19 mouse cellular contexts compared by ENCODE assay signal in the genomic region with DNA sequence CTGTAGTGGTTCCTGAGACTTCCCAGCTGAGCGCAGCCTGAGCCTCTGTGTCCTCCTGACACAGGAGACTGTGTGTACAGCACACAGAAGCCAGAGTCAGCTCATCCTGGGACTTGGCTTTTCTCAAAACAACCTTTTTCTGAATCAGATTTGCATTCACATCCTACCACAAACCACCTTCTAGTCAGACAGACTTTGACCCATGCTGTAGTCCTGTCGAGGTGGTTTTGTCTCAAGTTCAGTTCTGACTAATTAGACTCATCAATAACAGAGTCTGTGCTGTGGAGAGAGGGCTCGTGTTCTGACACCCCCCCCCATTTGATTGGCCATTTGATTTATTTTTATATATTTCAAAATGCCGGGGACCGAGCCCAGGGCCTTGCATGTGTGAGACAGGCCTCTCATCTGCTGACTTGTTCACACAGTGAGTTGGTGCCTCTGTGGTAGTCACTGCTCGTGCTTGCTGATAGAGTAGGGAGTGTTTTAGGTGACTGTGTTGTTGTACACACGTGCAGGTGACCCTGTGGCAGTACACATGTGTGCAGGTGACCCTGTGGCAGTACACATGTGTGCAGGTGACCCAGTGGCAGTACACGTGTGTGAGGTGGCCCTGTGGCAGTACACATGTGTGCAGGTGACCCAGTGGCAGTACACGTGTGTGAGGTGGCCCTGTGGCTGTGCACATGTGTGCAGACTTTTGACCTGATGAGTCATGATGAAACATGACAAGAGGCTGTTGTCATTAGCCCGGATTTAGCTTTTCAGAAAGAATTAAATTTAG. TPM values are rescaled to one million over a fixed set of nuclear protein-coding genes. Genes with fewer than 3 reads are reported as not detected.
DNase-seq lines count a peak whose midpoint lies in the region; ATAC-seq and TF ChIP-seq lines count a peak whose summit lies in the region.
"Had no signal": no experiment of that assay in that cellular context is flagged by ENCODE, and none has a peak within 500 bp of the region (broad histone marks: within the 10 kb centered on the region; RNA-seq: fewer than 3 reads in every experiment).

No protein-coding gene starts in this region.

- H3K79me2 ChIP-seq in heart, adult 2 months (replicated peaks; ENCODE audit: control insufficient read depth, insufficient read depth, low read length): peaks cover 3% of the 10 kb centered on the region
- H3K79me2 ChIP-seq in CH12.LX (replicated peaks; ENCODE audit: control insufficient read depth, extremely low read depth, insufficient read depth, poor library complexity, severe bottlenecking) (no peaks in the 10 kb centered on the region; the same call in 1 of the 2 replicates), myocyte (ENCODE audit: control insufficient read depth, insufficient read depth) (no peaks in the 10 kb centered on the region)

- no peak for DNase-seq in heart, adult 2 months
- DNase-seq in B cell, adult 2 months: peak; percentile 20 to 39
- peak; percentile 93 for DNase-seq in CH12.LX (ENCODE audit: extremely low read depth)
- DNase-seq in gastrocnemius, postnatal 36 days: no peak
- no peak for DNase-seq in urinary bladder, postnatal 14 days (ENCODE audit: low spot score)
- DNase-seq: adrenal gland, postnatal 10 days; cerebellum, adult 8-10 months; heart, postnatal 14 days; kidney, adult 2 months; kidney, postnatal 25 days; lung, postnatal 14 days; right cerebral cortex, postnatal 25 days had no signal

- H3K4me1 ChIP-seq in heart, embryonic 15.5 days (replicated peaks): peaks cover 55% of the 10 kb centered on the region
- H3K4me1 ChIP-seq in heart, adult 2 months (ENCODE audit: control insufficient read depth, insufficient read depth, low read length): peaks cover 20% of the 10 kb centered on the region
- peaks cover 41 to 53% of the 10 kb centered on the region in 2 experiments for H3K4me1 ChIP-seq in CH12.LX (ENCODE audit: control insufficient read depth in 1 of 2, insufficient read depth in 2 of 2)

- no peak overlapping the region for H3K9ac ChIP-seq in heart, embryonic 15.5 days
- no peak overlapping the region for H3K9ac ChIP-seq in heart, adult 2 months (ENCODE audit: low read depth, low read length)
- H3K9ac ChIP-seq in CH12.LX (ENCODE audit: insufficient read depth, low read depth): no peak overlapping the region
- H3K9ac ChIP-seq: embryonic facial prominence, embryonic 12.5 days; limb, embryonic 12.5 days; midbrain, embryonic 12.5 days had no signal

- no peak for TF ChIP-seq CTCF in heart, adult 2 months (IDR thresholded peaks at IDR 0.05)
- TF ChIP-seq CTCF in CH12.LX (conservative IDR thresholded peaks at IDR 0.05 in 1 of 2, IDR thresholded peaks at IDR 0.05 in 1 of 2; ENCODE audit: low read depth in 2 of 2, low read length in 2 of 2): no peak

- intact Hi-C loops in heart, adult 2 months (cut with DNase I): no loop called here
- intact Hi-C loops in gastrocnemius, postnatal 36 days (cut with DNase I): no loop called here

- no peak; the same call in 1 of the 2 replicates for TF ChIP-seq RAD21 in CH12.LX (IDR thresholded peaks at IDR 0.05; ENCODE audit: low read depth, low read length)

- H3K36me3 ChIP-seq in heart, embryonic 15.5 days: peaks cover 17% of the 10 kb centered on the region
- no peaks in the 10 kb centered on the region for H3K36me3 ChIP-seq in heart, adult 2 months (ENCODE audit: control insufficient read depth, insufficient read depth, low read length)
- H3K36me3 ChIP-seq in CH12.LX (replicated peaks in 1 of 2; ENCODE audit: control insufficient read depth in 1 of 2, insufficient read depth in 1 of 2, low read length in 1 of 2) (peaks cover 7 to 15% of the 10 kb centered on the region in 2 experiments), myocyte (ENCODE audit: control insufficient read depth, insufficient read depth) (no peaks in the 10 kb centered on the region)

- no peaks in the 10 kb centered on the region for H3K9me3 ChIP-seq in heart, embryonic 15.5 days (replicated peaks)
- H3K9me3 ChIP-seq in CH12.LX (replicated peaks; ENCODE audit: low read length): peaks cover 3% of the 10 kb centered on the region
- H3K9me3 ChIP-seq: embryonic facial prominence, embryonic 12.5 days; limb, embryonic 12.5 days; midbrain, embryonic 12.5 days had no signal

- H3ac ChIP-seq in myocyte (ENCODE audit: control insufficient read depth, insufficient read length): no peak overlapping the region

- dilution Hi-C loops in CH12.LX (cut with MboI; ENCODE audit: extremely low pct_ligation_motif_present, extremely low pct_unique_long_range_greater_than_20kb, low sequenced_read_pairs): no loop called here

- TF ChIP-seq POLR2A in heart, adult 2 months (IDR thresholded peaks at IDR 0.05; ENCODE audit: insufficient read depth, low read depth, low read length): no peak
- TF ChIP-seq POLR2A in CH12.LX (IDR thresholded peaks at IDR 0.05; ENCODE audit: low read depth, low read length): no peak
- TF ChIP-seq POLR2A in myocyte (IDR thresholded peaks at IDR 0.05; ENCODE audit: insufficient read length, low read depth): no peak

- ATAC-seq in heart, embryonic 15.5 days (replicated peaks; ENCODE audit: insufficient number of reproducible peaks, insufficient read depth, low FRiP score, low read depth): no peak
- ATAC-seq: forebrain, embryonic 16.5 days had no signal

- H3K4me2 ChIP-seq in heart, embryonic 15.5 days: no peak overlapping the region
- H3K4me2 ChIP-seq in CH12.LX (ENCODE audit: insufficient read depth, low read depth, poor library complexity, severe bottlenecking) (peak overlapping the region; percentile 64), myocyte (ENCODE audit: low read depth) (no peak overlapping the region)
- H3K4me2 ChIP-seq: embryonic facial prominence, embryonic 12.5 days; hindbrain, embryonic 14.5 days; limb, embryonic 12.5 days; midbrain, embryonic 12.5 days had no signal

- TF ChIP-seq EP300 in heart, adult 2 months (IDR thresholded peaks at IDR 0.05; ENCODE audit: insufficient read depth, low read depth, low read length): no peak
- peak; percentile 95 for TF ChIP-seq EP300 in CH12.LX (IDR thresholded peaks at IDR 0.05; ENCODE audit: low read length)

- in situ Hi-C loops in CH12.LX (cut with MboI; ENCODE audit: low pct_ligation_motif_present, low pct_unique_long_range_greater_than_20kb, low sequenced_read_pairs): loop anchor here (5.0 kb wide), 1 partner anchor 43 kb away; no protein-coding TSS in a partner anchor

- 0 out of 2 replicates have a peak overlapping the region, but pooled peaks have one; percentile 60 for H3K27ac ChIP-seq in heart, embryonic 15.5 days
- H3K27ac ChIP-seq in heart, adult 2 months: no peak overlapping the region
- H3K27ac ChIP-seq in CH12.LX (ENCODE audit: insufficient read depth, low read depth): peak overlapping the region; percentile 99
- H3K27ac ChIP-seq: embryonic facial prominence, embryonic 12.5 days; midbrain, embryonic 12.5 days had no signal

- no peaks in the 10 kb centered on the region for H3K27me3 ChIP-seq in heart, embryonic 15.5 days
- no peaks in the 10 kb centered on the region for H3K27me3 ChIP-seq in heart, adult 2 months (ENCODE audit: control insufficient read depth, insufficient read depth, low read length)
- H3K27me3 ChIP-seq in CH12.LX (replicated peaks) (no peaks in the 10 kb centered on the region), myocyte (ENCODE audit: control insufficient read depth, insufficient read depth, insufficient read length) (no peaks in the 10 kb centered on the region)
- H3K27me3 ChIP-seq: embryonic facial prominence, embryonic 12.5 days; limb, embryonic 12.5 days; midbrain, embryonic 12.5 days had no signal

- H3K4me3 ChIP-seq in heart, embryonic 15.5 days: no peak overlapping the region
- H3K4me3 ChIP-seq in heart, adult 2 months: no peak overlapping the region
- H3K4me3 ChIP-seq in CH12.LX (replicated peaks in 1 of 3; ENCODE audit: low read depth in 2 of 3, low read length in 2 of 3, poor library complexity in 1 of 3) (peak overlapping the region in 1 of 3 experiments; percentile 58), myocyte (no peak overlapping the region)
- H3K4me3 ChIP-seq: embryonic facial prominence, embryonic 12.5 days; limb, embryonic 12.5 days; midbrain, embryonic 12.5 days had no signal

- 72% methylated on average over 10 of the region's 10 CpGs for WGBS in heart, embryonic 15.5 days
- 74% methylated on average over 10 of the region's 10 CpGs for WGBS in heart, adult 2 months

TF ChIP-seq in CH12.LX, 34 proteins besides CTCF, POLR2A, EP300 and RAD21 (continues in another document):
- no peak for TF ChIP-seq SMC3 (IDR thresholded peaks at IDR 0.05; ENCODE audit: low read depth, low read length)
- TF ChIP-seq NELFE (IDR thresholded peaks at IDR 0.05; ENCODE audit: low read depth, low read length): 0 out of 2 replicates have a peak, but pooled peaks have one; percentile 27
- TF ChIP-seq MXI1 (IDR thresholded peaks at IDR 0.05; ENCODE audit: low read depth, low read length): peak; percentile 92
- peak; percentile 89 for TF ChIP-seq ETS1 (conservative IDR thresholded peaks at IDR 0.05; ENCODE audit: low read depth, low read length)
- TF ChIP-seq POLR2AphosphoS2 (IDR thresholded peaks at IDR 0.05; ENCODE audit: low read depth, low read length): no peak

TF ChIP-seq in myocyte, 11 proteins besides CTCF, POLR2A, EP300 and RAD21 (continues in another document):
- TF ChIP-seq REST (IDR thresholded peaks at IDR 0.05; ENCODE audit: insufficient read depth, insufficient read length): no peak
- no peak for TF ChIP-seq POLR2AphosphoS2 (IDR thresholded peaks at IDR 0.05; ENCODE audit: insufficient read length, low read depth)
- TF ChIP-seq MYOD1 (IDR thresholded peaks at IDR 0.05; ENCODE audit: control insufficient read depth in 1 of 3, insufficient read length in 2 of 3, low read depth in 2 of 3): peak in 2 of 3 experiments; percentile 14 to 22
- no peak for TF ChIP-seq TCF3 (IDR thresholded peaks at IDR 0.05; ENCODE audit: insufficient read length, low read depth)
- TF ChIP-seq MYOG (IDR thresholded peaks at IDR 0.05; ENCODE audit: control insufficient read depth in 1 of 3, insufficient read depth in 1 of 3, insufficient read length in 2 of 3, low read depth in 2 of 3): peak in 2 of 3 experiments; percentile 26 to 45

RNA-seq across cellular contexts. Expression of gene Acvr1b, which starts 16.3 kb away (rescaled TPM):
- polyA plus RNA-seq in heart, embryonic 15.5 days (2015; fragmentation: Nextera tagmentation; extraction: Ambion mirVana): 5.8 and 6.9 TPM in 2 replicates
- 10 to 100 TPM in 1 of 2 experiments, 1 to 10 TPM in 1; 9.9 to 12.3 TPM for total RNA-seq in heart, adult 2 months (2021)
- 15.3 and 19.3 TPM in 2 replicates for polyA plus RNA-seq in heart, adult 2 months (2012; rRNA removed)
- total RNA-seq in CH12.LX (2012; rRNA removed) (3.3 and 4.8 TPM in 2 replicates), CH12.LX (2014; rRNA removed) (2.6 and 2.9 TPM in 2 replicates)
- polyA plus RNA-seq in CH12.LX (2012; ENCODE audit: insufficient read length, low read depth) (2.7 TPM in 2 replicates), myocyte (2012; fragmentation: generic; extraction: Trizol) (5.3 TPM)
- 10 to 100 TPM; 32.4 to 36.5 TPM for total RNA-seq in gastrocnemius, postnatal 36 days (2021)

RNA-seq across cellular contexts. Expression of gene Grasp, which starts 33.8 kb away (rescaled TPM):
- polyA plus RNA-seq in heart, embryonic 15.5 days (2015; fragmentation: Nextera tagmentation; extraction: Ambion mirVana): 3.3 and 5.0 TPM in 2 replicates
- 10 to 100 TPM; 10.9 to 11.5 TPM for total RNA-seq in heart, adult 2 months (2021)
- 7.4 and 7.6 TPM in 2 replicates for polyA plus RNA-seq in heart, adult 2 months (2012; rRNA removed)
- total RNA-seq in CH12.LX (2012; rRNA removed) (2.9 and 6.7 TPM in 2 replicates), CH12.LX (2014; rRNA removed) (1.4 and 2.3 TPM in 2 replicates)
- polyA plus RNA-seq in CH12.LX (2012; ENCODE audit: insufficient read length, low read depth) (2.4 TPM in 2 replicates), myocyte (2012; fragmentation: generic; extraction: Trizol) (11.0 TPM)
- total RNA-seq in gastrocnemius, postnatal 36 days (2021): 1 to 10 TPM; 5.7 to 6.3 TPM

Comparison
In these comparisons a context has a peak if more than half of its experiments do, and no peak if none do; other contexts are left out.
1. DNase-seq: peak in B cell, adult 2 months (2 of 2) and CH12.LX (single experiment); none in heart, adult 2 months (0 of 2), gastrocnemius, postnatal 36 days (0 of 2) and urinary bladder, postnatal 14 days (single experiment).